Mouse (Mus musculus): Measurements from ENCODE around the gene Pitpnm3.
A peak's percentile ranks its signal among the peaks of the same experiment; 100 is the strongest.

Pitpnm3 gene

GRCm38 (mm10) chr11:72095994-72096393 is 39.6 kb downstream of the Pitpnm3 start:
- no peak for DNase-seq (ENCODE audit: low read depth, low spot score)

GRCm38 (mm10) chr11:72094442-72094841 is 41.1 kb downstream of the Pitpnm3 start:
- no peak for DNase-seq (ENCODE audit: low read depth, low spot score)

- DNase-seq (ENCODE audit: low read depth, low spot score) = no peak
Observed at GRCm38 (mm10) chr11:72092390-72092789, 43.2 kb downstream of the Pitpnm3 start.

GRCm38 (mm10) chr11:72086251-72087046 is 49.1 kb downstream of the Pitpnm3 start:
- DNase-seq (ENCODE audit: low read depth, low spot score) = no peak

GRCm38 (mm10) chr11:72084337-72084736 is 51.2 kb downstream of the Pitpnm3 start:
- no peak for DNase-seq (ENCODE audit: low read depth, low spot score)

GRCm38 (mm10) chr11:72082601-72083000 is 53.0 kb downstream of the Pitpnm3 start:
- no peak for DNase-seq (ENCODE audit: low read depth, low spot score)

GRCm38 (mm10) chr11:72080461-72080860 is 55.1 kb downstream of the Pitpnm3 start:
- DNase-seq (ENCODE audit: low read depth, low spot score) = no peak

- DNase-seq (ENCODE audit: low read depth, low spot score) = no peak
Observed at GRCm38 (mm10) chr11:72078647-72079046, 56.9 kb downstream of the Pitpnm3 start.

- no peak for DNase-seq (ENCODE audit: low read depth, low spot score)
Observed at GRCm38 (mm10) chr11:72078056-72078455, 57.5 kb downstream of the Pitpnm3 start.

- DNase-seq (ENCODE audit: low read depth, low spot score) = no peak
Observed at GRCm38 (mm10) chr11:72074230-72074629, 61.3 kb downstream of the Pitpnm3 start.

- DNase-seq (ENCODE audit: low read depth, low spot score) = no peak
Observed at GRCm38 (mm10) chr11:72072331-72072905, 63.2 kb downstream of the Pitpnm3 start.

- no peak for DNase-seq (ENCODE audit: low read depth, low spot score)
Observed at GRCm38 (mm10) chr11:72070733-72071132, 64.8 kb downstream of the Pitpnm3 start.

GRCm38 (mm10) chr11:72068026-72068425 is 67.6 kb downstream of the Pitpnm3 start:
- no peak for DNase-seq (ENCODE audit: low read depth, low spot score)

GRCm38 (mm10) chr11:72067326-72067725 is 68.3 kb downstream of the Pitpnm3 start:
- DNase-seq (ENCODE audit: low read depth, low spot score) = no peak

- DNase-seq (ENCODE audit: low read depth, low spot score) = no peak
Observed at GRCm38 (mm10) chr11:72066330-72066729, 69.2 kb downstream of the Pitpnm3 start.

GRCm38 (mm10) chr11:72065103-72065502 is 70.5 kb downstream of the Pitpnm3 start:
- no peak for DNase-seq (ENCODE audit: low read depth, low spot score)

GRCm38 (mm10) chr11:72064414-72064813 is 71.2 kb downstream of the Pitpnm3 start:
- no peak for DNase-seq (ENCODE audit: low read depth, low spot score)

- no peak for DNase-seq (ENCODE audit: low read depth, low spot score)
Observed at GRCm38 (mm10) chr11:72061093-72061620, 74.4 kb downstream of the Pitpnm3 start.

GRCm38 (mm10) chr11:72060416-72060815 is 75.2 kb downstream of the Pitpnm3 start:
- DNase-seq (ENCODE audit: low read depth, low spot score) = no peak

GRCm38 (mm10) chr11:72057166-72057565 is 78.4 kb downstream of the Pitpnm3 start:
- no peak for DNase-seq (ENCODE audit: low read depth, low spot score)

- DNase-seq (ENCODE audit: low read depth, low spot score) = no peak
Observed at GRCm38 (mm10) chr11:72055176-72055575, 80.4 kb downstream of the Pitpnm3 start.

GRCm38 (mm10) chr11:72052636-72053035 is 82.9 kb downstream of the Pitpnm3 start:
- DNase-seq (ENCODE audit: low read depth, low spot score) = peak; percentile 54

- no peak for DNase-seq (ENCODE audit: low read depth, low spot score)
Observed at GRCm38 (mm10) chr11:72052221-72052620, 83.4 kb downstream of the Pitpnm3 start.

Measured in embryo, embryonic 11.5 days (tissue).